Mouse (Mus musculus) heart, postnatal 0 days (tissue): ENCODE results near the gene Nxf1. TPM values are rescaled to one million over a fixed set of nuclear protein-coding genes. Genes with fewer than 3 reads are reported as not detected.
A peak's percentile ranks its signal among the peaks of the same experiment; 100 is the strongest.

Experiments used
- ATAC-seq: fragments of 200-750 bp; cut with Nextera tagmentation; 2 replicates; pipeline ENCODE4 v1.8.0; 2017; ENCODE audit warnings: low read depth, moderate number of reproducible peaks, moderate library complexity; ENCODE audit not compliant: insufficient read depth
- DNase-seq: peaks from one replicate; pipeline ENCODE4 v3.0.0-alpha.2; 2016; ENCODE audit warnings: low spot score
- H3K27ac ChIP-seq: fragments of 300-500 bp; sonication (generic); 2 replicates; pipeline ENCODE4 v1.5.1; 2014; ENCODE audit warnings: low read depth, mild to moderate bottlenecking
- H3K27me3 ChIP-seq: fragments of 300-500 bp; sonication (generic); 2 replicates; pipeline ENCODE4 v1.6.1; 2014; ENCODE audit warnings: low read length, mixed read lengths; ENCODE audit not compliant: control insufficient read depth, insufficient read depth
- H3K36me3 ChIP-seq: fragments of 300-500 bp; sonication (generic); replicated peaks from 2 replicates; pipeline ENCODE4 v1.6.1; 2014; ENCODE audit warnings: low read length, mixed read lengths; ENCODE audit not compliant: control insufficient read depth, insufficient read depth
- H3K4me1 ChIP-seq: fragments of 300-500 bp; sonication (generic); 2 replicates; pipeline ENCODE4 v1.6.1; 2014; ENCODE audit warnings: antibody characterized with exemption; ENCODE audit not compliant: control insufficient read depth, insufficient read depth
- H3K4me2 ChIP-seq: fragments of 300-500 bp; sonication (generic); 2 replicates; pipeline ENCODE4 v1.6.1; 2014; ENCODE audit warnings: low read depth, mild to moderate bottlenecking, low read length, moderate library complexity
- H3K4me3 ChIP-seq: fragments of 300-500 bp; sonication (generic); 2 replicates; pipeline ENCODE4 v1.5.1; 2014; ENCODE audit warnings: low read depth, low read length
- H3K9ac ChIP-seq: fragments of 300-500 bp; sonication (generic); replicated peaks from 2 replicates; pipeline ENCODE4 v1.6.1; 2014; ENCODE audit warnings: low read depth, low read length, mixed read lengths
- H3K9me3 ChIP-seq: fragments of 300-500 bp; sonication (generic); replicated peaks from 2 replicates; pipeline ENCODE4 v1.6.1; 2016; ENCODE audit warnings: low read length; ENCODE audit not compliant: control insufficient read depth
- CTCF ChIP-seq: IDR thresholded peaks from 2 replicates; pipeline ENCODE4 v1.5.1; 2016; ENCODE audit warnings: antibody characterized with exemption, control low read depth, low read depth
- EP300 ChIP-seq: IDR thresholded peaks from 2 replicates; pipeline ENCODE4 v1.6.1; 2016; ENCODE audit warnings: antibody characterized with exemption, low read depth
- WGBS: fragments of 180-500 bp; shearing (Covaris S2); extraction: QIAGEN DNeasy Blood & Tissue Kit; methylation state at CpG from one replicate; pipeline ENCODE4 v1.1.7; 2014; 5-methylcytosine and 5-hydroxymethylcytosine counted together
- polyA plus RNA-seq: library from polyadenylated mRNA; unstranded; fragments of >200 nt; fragmentation: Nextera tagmentation; extraction: Ambion mirVana; gene quantifications from 2 replicates; pipeline ENCODE4 v1.2.1, GENCODE M21; 2015
- total RNA-seq: library from RNA; depleted of rRNA; stranded (reverse); fragments of >200 nt; gene quantifications from 2 replicates; pipeline ENCODE4 v1.2.3, GENCODE M21; 2014; ENCODE audit warnings: low replicate concordance

Nxf1 gene
- total and polyA plus RNA-seq, 2 experiments from 2014 or later = 42.3 to 54.8 TPM

DNA sequence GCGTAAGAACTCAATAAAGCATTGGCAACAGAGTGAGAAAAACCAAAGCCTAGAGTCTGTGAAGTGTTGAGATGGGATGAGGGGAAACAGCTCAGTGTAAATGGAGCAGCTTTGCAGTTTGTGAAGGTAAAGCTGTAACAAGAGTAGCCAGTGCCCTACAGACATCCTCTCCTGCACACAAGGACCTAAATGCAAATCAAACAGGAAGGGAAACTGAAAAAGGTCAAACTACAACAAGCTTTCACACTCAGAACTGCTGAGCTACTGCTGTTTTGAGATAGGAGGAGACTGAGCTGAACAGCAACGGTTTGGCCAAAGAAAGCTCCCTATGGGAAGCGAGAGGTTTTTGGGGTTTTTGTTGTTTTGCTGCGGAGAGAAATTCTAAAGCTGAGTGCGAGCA, 49.9 kb downstream of the Nxf1 start:
- Histone ChIP-seq H3K4me2 (no peak overlapping the region), H3K27me3 (no peaks in the 10 kb centered on the region), H3K4me1 (peaks cover 6% of the 10 kb centered on the region; the same call in 1 of the 2 replicates), H3K9me3 (no peaks in the 10 kb centered on the region), H3K27ac (no peak overlapping the region), H3K36me3 (peaks cover 41% of the 10 kb centered on the region), H3K9ac (no peak overlapping the region), H3K4me3 (no peak overlapping the region)
- WGBS = 94% methylated on average over 5 of the region's 5 CpGs
- no peak for DNase-seq
- TF ChIP-seq EP300 (no peak), CTCF (no peak)
- no peak for ATAC-seq

DNA sequence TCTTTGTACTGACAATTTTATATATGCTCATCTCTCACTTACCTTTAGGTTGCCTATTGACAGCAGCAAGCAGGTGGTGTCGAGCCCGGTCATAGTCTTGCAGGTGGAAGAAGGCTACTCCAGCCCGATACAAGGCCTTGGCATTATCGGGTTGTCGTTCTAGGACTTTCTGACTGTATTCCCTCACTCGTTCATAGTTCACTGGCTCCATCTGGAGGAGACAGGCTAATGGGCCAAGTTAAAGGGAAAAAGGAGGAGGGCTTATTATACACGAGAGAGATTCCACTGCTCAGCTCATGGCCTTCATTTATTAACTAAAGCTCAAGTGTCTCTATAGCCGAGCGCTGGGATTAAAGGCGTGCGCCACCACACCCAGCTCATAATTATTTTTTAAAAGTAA, 58.9 kb downstream of the Nxf1 start:
- H3K4me2 ChIP-seq = no peak overlapping the region
- no peaks in the 10 kb centered on the region for H3K27me3 ChIP-seq
- DNase-seq = no peak
- H3K4me3 ChIP-seq = no peak overlapping the region
- 69% methylated on average over 11 of the region's 11 CpGs for WGBS
- H3K4me1 ChIP-seq = peaks cover 10% of the 10 kb centered on the region
- H3K9ac ChIP-seq = no peak overlapping the region
- H3K27ac ChIP-seq = no peak overlapping the region
- peaks cover 49% of the 10 kb centered on the region for H3K36me3 ChIP-seq
- TF ChIP-seq CTCF = peak; percentile 31
- no peak for TF ChIP-seq EP300
- no peaks in the 10 kb centered on the region for H3K9me3 ChIP-seq
- ATAC-seq = no peak

DNA sequence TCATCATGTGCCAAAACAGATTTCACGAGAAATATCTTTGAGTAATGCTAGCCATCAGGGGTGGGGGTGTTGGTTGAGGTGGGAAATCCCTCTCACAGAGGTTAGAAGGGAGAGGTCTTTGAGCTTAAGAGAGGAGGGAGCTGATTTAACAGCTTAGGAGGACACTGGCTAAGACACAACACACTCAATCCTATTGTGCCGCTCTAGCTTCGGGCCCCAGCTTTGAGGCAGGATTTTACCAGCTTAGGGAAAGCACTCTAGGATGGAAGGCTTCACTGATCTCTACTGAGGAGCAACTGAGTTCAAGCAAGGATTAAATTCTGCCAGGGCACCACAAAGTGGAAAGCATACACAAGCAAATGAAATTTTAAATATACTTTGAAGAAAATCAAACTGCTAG, 60.1 kb downstream of the Nxf1 start:
- no peak overlapping the region for H3K27ac ChIP-seq
- no peaks in the 10 kb centered on the region for H3K27me3 ChIP-seq
- DNase-seq (no peak), ATAC-seq (no peak)
- 79% methylated on average over 3 of the region's 3 CpGs for WGBS
- peaks cover 16% of the 10 kb centered on the region for H3K4me1 ChIP-seq
- no peak for TF ChIP-seq EP300
- no peak for TF ChIP-seq CTCF
- H3K9me3 ChIP-seq = no peaks in the 10 kb centered on the region
- H3K36me3 ChIP-seq = peaks cover 40% of the 10 kb centered on the region
- H3K4me2 ChIP-seq = no peak overlapping the region
- H3K9ac ChIP-seq = no peak overlapping the region
- no peak overlapping the region for H3K4me3 ChIP-seq

GRCm38 (mm10) chr19:8818301-8818798, 61.5 kb downstream of the Nxf1 start:
- peak overlapping the region; percentile 76 for H3K9ac ChIP-seq
- peak overlapping the region; percentile 95 for H3K4me2 ChIP-seq
- peak overlapping the region; percentile 99 for H3K27ac ChIP-seq
- H3K4me3 ChIP-seq = peak overlapping the region; percentile 96
- H3K9me3 ChIP-seq = no peaks in the 10 kb centered on the region
- H3K27me3 ChIP-seq = no peaks in the 10 kb centered on the region
- no peak for TF ChIP-seq EP300
- TF ChIP-seq CTCF = no peak
- ATAC-seq = no peak
- 16% methylated on average over 14 of the region's 14 CpGs for WGBS
- peaks cover 36% of the 10 kb centered on the region for H3K36me3 ChIP-seq
- DNase-seq = no peak
- H3K4me1 ChIP-seq = peaks cover 20% of the 10 kb centered on the region

- WGBS = under 1% methylated on average over 33 of the region's 33 CpGs
- H3K4me1 ChIP-seq = peaks cover 20% of the 10 kb centered on the region
- peak within 1 kb of the TSS; percentile 95 for H3K4me2 ChIP-seq
- peak within 1 kb of the TSS; percentile 97 for H3K9ac ChIP-seq
- peak within 1 kb of the TSS; percentile 99 for H3K27ac ChIP-seq
- ATAC-seq = peak; percentile 87
- peaks cover 37% of the 10 kb centered on the region for H3K36me3 ChIP-seq
- no peaks in the 10 kb centered on the region for H3K27me3 ChIP-seq
- H3K9me3 ChIP-seq = no peaks in the 10 kb centered on the region
- TF ChIP-seq EP300 = peak; percentile 86
- no peak for TF ChIP-seq CTCF
- peak; percentile 99 for DNase-seq
- H3K4me3 ChIP-seq = peak within 1 kb of the TSS; percentile 96
Measured at GRCm38 (mm10) chr19:8818801-8819595, 62.1 kb downstream of the Nxf1 start, which contains the start of gene Ttc9c. Gene Ttc9c (minus strand): TSS chr19:8819333.
